Mouse (Mus musculus) adrenal gland, postnatal 4 days (tissue): ENCODE results near the gene Rnasel. TPM values are rescaled to one million over a fixed set of nuclear protein-coding genes. Genes with fewer than 3 reads are reported as not detected.

Experiments used
- DNase-seq, 2 experiments: peaks; one replicate each; pipeline ENCODE4 v3.0.0; 2021 to 2022; ENCODE audit warnings: low spot score in 2 of 2, mixed read lengths in 2 of 2
- long read RNA-seq, 2 experiments: library from polyadenylated mRNA; stranded (forward); transcript quantifications; one replicate each; pipeline ENCODE4 v2.0.0; 2021
- total RNA-seq, 2 experiments: library from RNA; stranded (reverse); gene quantifications; 2 replicates each; pipeline ENCODE4 v1.2.3; 2021

Gene Rnasel
- 10 to 100 TPM; 30.0 to 32.7 TPM for total RNA-seq
- long read RNA-seq, experiment 1, partial matches to known transcripts: 0 of 3 reads
- long read RNA-seq, experiment 1, other reads (novel, unspliced or antisense): 3 of 3 reads
- long read RNA-seq, experiment 2, full-length matches to known transcripts: 1 of 19 reads
- long read RNA-seq, experiment 2, partial matches to known transcripts: 9 of 19 reads
- long read RNA-seq, experiment 2, other reads (novel, unspliced or antisense): 9 of 19 reads

DNA sequence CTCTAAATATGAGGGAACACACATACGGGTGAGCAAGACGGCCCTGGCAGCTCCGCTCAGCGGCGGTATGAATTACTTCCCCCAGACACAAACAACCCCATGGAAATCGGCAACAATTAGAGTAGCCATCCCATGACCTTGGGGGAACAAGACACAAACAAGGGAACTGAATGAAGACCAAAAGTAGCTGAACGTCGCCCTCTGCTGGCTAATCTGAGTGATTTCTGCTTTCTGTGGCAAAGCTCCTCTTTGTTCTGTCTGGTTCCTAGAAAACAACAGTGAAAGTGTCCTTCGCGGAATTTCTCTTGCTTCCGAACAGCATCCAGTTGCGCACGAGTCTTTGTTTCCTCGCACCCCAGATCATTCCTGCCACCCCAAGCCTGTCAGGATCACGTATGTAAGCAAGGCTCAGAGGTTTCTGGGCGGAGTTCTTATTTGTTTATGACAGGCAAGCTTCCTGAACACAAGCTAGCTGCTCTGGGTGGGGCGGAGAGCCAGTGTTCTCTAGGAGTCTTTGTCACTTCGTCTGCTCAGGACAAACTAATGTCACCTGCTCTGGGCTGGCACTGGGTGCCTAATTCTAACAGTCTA, at the start of gene Rnasel:
Gene Rnasel (plus strand): TSS at position 216 of the 591 bp plus-strand sequence.
- DNase-seq: peak in 1 of 2 experiments; percentile 63

DNA sequence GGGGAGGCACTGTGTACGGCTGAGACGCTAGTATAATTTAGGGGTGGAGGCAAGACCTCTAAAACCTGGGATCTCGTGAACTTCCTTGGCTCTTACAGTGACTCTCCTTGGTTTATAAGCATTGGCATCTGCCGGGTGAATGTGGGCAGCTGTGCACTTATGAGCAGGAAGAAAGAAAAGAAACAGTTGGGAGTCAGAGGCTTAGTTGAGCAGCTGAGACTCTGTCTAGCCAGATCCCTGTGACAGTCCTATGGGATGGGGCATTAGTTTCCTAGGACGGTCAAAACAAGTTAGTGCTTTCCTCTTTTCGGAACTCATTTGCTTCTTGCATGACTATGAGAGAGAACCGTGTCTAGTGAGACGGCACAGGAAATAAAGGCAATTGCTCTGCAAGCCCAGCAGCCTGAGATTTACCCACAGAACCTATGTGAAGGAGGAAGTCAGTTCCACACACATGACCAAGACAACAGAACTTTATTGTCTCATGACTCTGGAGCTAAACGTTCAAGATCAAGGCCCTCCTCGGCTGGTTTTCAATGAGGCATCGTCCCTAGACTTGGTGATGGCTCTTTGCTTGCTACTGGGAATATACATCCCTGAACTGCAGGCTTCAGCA, 48.7 kb upstream of the Rnasel start:
- no peak for DNase-seq

GRCm38 (mm10) chr1:153701461-153701860, 47.8 kb upstream of the Rnasel start:
- no peak for DNase-seq

- DNase-seq: no peak
These were observed 46.9 kb upstream of the Rnasel start for GRCm38 (mm10) chr1:153702166-153702852.

DNA sequence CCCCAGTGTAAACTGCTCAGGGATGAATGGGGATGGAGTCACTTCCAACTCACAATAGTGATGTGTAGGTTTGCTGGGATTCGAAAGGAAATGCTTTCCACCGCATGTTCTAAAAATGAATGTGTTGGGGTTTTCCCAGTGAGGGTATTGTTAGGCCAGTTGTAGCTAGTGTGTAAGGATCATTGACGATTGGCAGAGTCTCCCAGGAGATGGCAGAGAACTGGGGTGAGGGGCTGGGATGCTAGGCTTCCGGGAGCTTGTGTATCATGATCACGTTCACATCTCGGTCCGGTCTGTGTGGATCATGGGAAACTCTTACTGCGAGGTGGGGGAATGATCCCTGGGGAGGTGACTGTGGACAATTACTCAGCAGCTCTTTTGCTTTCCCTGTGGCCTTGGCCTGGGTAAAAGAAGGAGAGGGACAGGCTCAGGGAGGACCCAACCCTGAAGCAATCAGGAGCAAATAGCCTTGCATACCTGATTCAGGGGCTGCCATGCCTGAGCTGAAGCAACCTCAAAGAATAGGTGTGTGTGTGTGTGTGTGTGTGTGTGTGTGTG, 46.3 kb upstream of the Rnasel start:
- DNase-seq: no peak

- DNase-seq: no peak
These were observed 45.7 kb upstream of the Rnasel start for GRCm38 (mm10) chr1:153703445-153703991.

GRCm38 (mm10) chr1:153704174-153704573, 45.1 kb upstream of the Rnasel start:
- no peak for DNase-seq

DNA sequence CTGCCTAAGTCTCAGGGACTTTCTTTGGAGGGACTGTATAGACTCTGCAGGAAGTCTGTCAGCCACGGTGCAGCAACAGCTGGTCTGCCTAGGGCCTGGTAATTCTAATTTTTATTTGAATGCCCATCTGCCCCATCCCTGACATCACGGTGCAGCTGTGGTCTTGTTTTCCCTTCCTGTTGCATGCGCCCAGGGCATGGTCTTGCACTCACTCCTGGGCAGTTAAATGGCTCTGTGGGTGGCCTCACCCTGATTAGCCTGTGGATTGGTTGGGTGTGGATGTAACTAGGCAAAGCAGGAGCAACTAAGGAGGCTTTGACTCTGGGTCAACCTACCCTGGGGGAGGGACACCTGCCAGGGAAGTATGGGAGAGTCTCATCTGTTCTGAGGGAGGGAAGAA, 44.2 kb upstream of the Rnasel start:
- DNase-seq: no peak

- DNase-seq: no peak
These were observed 40.6 kb upstream of the Rnasel start for GRCm38 (mm10) chr1:153708626-153709025.

DNA sequence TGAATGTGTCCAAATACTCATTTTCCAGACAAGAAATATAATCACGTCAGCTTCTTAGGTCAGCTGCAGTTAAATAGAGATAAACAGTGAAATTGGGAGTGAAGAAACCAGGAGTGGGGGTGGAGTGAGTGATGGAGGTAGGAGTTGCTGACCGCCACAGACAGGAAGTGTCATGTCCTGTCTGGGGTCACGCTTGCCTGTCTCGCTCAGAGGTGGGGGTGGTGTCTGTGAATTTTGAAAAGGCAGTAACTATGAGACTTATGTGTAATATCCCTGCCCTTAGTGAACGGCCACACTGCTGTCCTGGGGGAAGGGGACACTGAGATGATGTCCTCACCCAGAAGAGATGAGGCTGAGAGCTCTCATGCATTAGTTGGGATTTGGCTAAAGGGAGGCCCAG, 39.8 kb upstream of the Rnasel start:
- no peak for DNase-seq

GRCm38 (mm10) chr1:153711544-153712262, 37.5 kb upstream of the Rnasel start:
- DNase-seq: no peak

- no peak for DNase-seq
These were observed 36.6 kb upstream of the Rnasel start for GRCm38 (mm10) chr1:153712633-153713032.

- no peak for DNase-seq
These were observed 31.2 kb upstream of the Rnasel start for GRCm38 (mm10) chr1:153717990-153718389.

DNA sequence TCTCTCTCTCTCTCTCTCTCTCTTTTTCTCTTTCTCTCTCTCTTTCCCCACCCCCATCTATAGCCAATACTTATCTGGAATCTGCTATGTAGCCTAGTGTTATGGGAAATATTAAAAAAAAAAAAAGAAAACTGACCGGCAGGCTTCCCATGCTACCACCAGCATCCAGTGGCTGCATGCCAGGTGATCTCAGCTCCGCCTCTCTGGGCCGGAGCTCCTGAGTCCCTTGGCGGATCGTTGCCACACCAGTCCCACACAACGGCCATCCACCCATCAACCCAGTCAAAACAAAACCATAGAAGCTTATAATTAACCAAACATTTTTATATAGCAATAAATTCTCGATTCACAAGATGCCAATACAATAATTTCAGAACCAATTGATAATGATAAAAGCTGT, 28.3 kb upstream of the Rnasel start:
- no peak for DNase-seq

GRCm38 (mm10) chr1:153721565-153722310, 27.5 kb upstream of the Rnasel start:
- DNase-seq: no peak

GRCm38 (mm10) chr1:153723426-153723825, 25.8 kb upstream of the Rnasel start:
- DNase-seq: no peak

DNA sequence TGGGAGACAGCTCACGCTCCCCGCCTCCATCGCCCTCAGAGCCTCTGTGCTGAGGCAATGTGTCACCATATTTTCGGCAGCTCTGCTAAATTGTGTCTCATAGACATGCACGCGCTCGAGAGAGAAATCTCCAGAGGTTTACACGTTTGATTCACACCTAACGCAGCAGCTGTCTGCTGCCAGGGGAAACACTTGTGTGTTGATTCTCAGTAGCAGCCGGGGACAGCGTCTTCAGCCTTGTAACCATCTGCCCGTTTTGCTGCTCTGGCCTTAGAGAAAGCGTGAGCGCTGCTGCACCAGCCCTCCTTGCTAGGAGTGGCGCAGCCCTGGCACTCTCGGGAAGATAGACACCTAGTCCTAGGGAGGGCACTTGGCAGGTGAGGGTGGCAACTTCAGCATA, 22.6 kb upstream of the Rnasel start:
- no peak for DNase-seq

DNA sequence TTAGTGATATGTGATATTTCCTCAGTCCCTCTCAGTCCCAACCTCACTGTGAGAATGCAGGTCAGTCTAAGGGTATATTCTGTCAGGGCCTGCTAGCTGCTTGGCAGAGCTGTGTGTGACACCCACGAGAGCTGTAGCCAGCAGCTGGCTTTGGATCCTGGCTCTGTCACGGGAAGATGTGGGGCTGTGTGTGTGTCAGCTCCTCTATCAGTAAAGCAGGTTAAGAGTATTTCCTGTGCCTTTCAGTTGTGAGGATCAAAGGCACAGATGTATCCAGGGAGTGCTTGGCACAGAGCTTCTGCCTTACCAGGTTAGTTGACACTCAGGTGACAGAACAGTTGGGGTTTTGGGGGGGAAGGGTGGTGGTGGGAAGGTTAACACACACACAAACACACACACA, 19.4 kb upstream of the Rnasel start:
- no peak for DNase-seq

GRCm38 (mm10) chr1:153730671-153731070, 18.6 kb upstream of the Rnasel start:
- DNase-seq: no peak

DNA sequence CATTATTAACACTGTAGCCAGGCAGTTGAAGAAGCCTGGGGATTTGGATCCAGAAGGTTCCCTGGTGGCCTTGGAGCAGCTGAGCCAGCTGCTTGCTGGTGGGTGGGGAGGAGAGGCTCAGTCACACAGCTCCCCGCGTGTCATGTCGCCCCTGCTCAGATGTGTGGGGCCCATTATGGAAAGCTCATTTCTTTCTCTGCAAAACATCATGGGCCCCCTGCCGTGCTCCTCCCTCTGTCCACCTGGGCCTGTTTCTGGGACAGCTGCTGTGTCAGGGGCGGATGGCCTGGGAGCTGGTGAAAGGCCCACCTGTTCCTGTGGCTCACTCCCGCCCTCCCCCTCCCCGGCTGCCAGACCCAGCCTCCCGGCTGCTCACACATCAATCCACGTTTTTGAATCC, 16.0 kb upstream of the Rnasel start:
- no peak for DNase-seq
